Mouse (Mus musculus) cortical plate, adult 2 months (tissue): ENCODE results near the gene Hrct1.

Source experiments
- CTCF ChIP-seq: fragments of 200-500 bp; IDR thresholded peaks from 2 replicates; pipeline ENCODE4 v1.5.1; 2011; ENCODE audit warnings: mild to moderate bottlenecking, control low read depth, low read length; ENCODE audit not compliant: insufficient read depth; ENCODE audit errors: extremely low read depth
- POLR2A ChIP-seq: fragments of 200-500 bp; IDR thresholded peaks from 2 replicates; pipeline ENCODE4 v1.6.1; 2011; ENCODE audit warnings: mild to moderate bottlenecking, low read length, control low read depth; ENCODE audit not compliant: insufficient read depth; ENCODE audit errors: extremely low read depth

DNA sequence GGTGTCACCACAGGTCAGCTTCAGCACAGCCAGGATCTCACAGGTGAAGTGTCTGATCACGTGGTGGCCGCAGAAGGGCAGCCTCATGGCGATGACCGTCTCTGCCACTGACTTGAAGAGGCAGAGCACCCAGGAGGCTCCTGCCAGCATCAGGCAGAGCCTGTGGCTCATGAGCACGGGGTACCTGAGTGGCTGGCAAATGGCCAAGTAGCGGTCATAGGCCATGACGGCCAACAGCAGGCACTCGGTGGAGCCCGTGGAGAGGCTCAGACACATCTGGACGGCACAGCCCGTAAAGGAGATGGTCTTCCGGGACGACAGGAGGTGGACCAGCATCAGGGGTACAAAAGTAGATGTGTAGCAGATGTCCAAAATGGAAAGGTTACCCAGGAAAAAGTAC is 21.0 kb upstream of the Hrct1 start:
- no peak for TF ChIP-seq CTCF
- no peak for TF ChIP-seq POLR2A
